Mouse (Mus musculus) myocyte (in vitro differentiated cells): Measurements from ENCODE around the gene Unc5c. TPM values are rescaled to one million over a fixed set of nuclear protein-coding genes. Genes with fewer than 3 reads are reported as not detected.
A peak's percentile ranks its signal among the peaks of the same experiment; 100 is the strongest.

Experiments used
- H3K27me3 ChIP-seq: one replicate; pipeline ENCODE4 v1.6.1; 2011; ENCODE audit not compliant: control insufficient read depth, insufficient read depth, insufficient read length
- H3K36me3 ChIP-seq: one replicate; pipeline ENCODE4 v1.6.1; 2011; ENCODE audit not compliant: control insufficient read depth, insufficient read depth
- H3K4me2 ChIP-seq: one replicate; pipeline ENCODE4 v1.6.1; 2011; ENCODE audit warnings: low read depth, control low read depth
- H3K4me3 ChIP-seq: one replicate; pipeline ENCODE4 v1.5.1; 2011; ENCODE audit warnings: mild to moderate bottlenecking, control low read depth, moderate library complexity
- H3K79me2 ChIP-seq: one replicate; pipeline ENCODE4 v1.6.1; 2011; ENCODE audit not compliant: control insufficient read depth, insufficient read depth
- H3ac ChIP-seq: one replicate; pipeline ENCODE4 v1.6.1; 2011; ENCODE audit not compliant: control insufficient read depth, insufficient read length
- CEBPB ChIP-seq: IDR thresholded peaks from 2 replicates; pipeline ENCODE4 v1.6.1; 2011; ENCODE audit warnings: mild to moderate bottlenecking, moderate library complexity; ENCODE audit not compliant: poor library complexity, insufficient read depth, severe bottlenecking
- E2F4 ChIP-seq: IDR thresholded peaks from one replicate; pipeline ENCODE4 v1.6.1; 2011; ENCODE audit warnings: mild to moderate bottlenecking, control low read depth, moderate library complexity; ENCODE audit not compliant: insufficient read depth
- MAX ChIP-seq: IDR thresholded peaks from one replicate; pipeline ENCODE4 v1.6.1; 2011; ENCODE audit warnings: low read depth, mild to moderate bottlenecking, control low read depth
- MYOD1 ChIP-seq, 3 experiments: IDR thresholded peaks; one replicate each; pipeline ENCODE4 v1.6.1; 2011; ENCODE audit warnings: control low read depth in 2 of 3, low read depth in 2 of 3, mild to moderate bottlenecking in 2 of 3, moderate library complexity in 1 of 3; ENCODE audit not compliant: insufficient read length in 2 of 3, control insufficient read depth in 1 of 3
- MYOG ChIP-seq, 3 experiments: IDR thresholded peaks; one replicate each; pipeline ENCODE4 v1.6.1; 2011; ENCODE audit warnings: control low read depth in 2 of 3, low read depth in 2 of 3, mild to moderate bottlenecking in 2 of 3; ENCODE audit not compliant: insufficient read length in 2 of 3, control insufficient read depth in 1 of 3, insufficient read depth in 1 of 3
- POLR2A ChIP-seq: IDR thresholded peaks from one replicate; pipeline ENCODE4 v1.6.1; 2011; ENCODE audit warnings: low read depth, mild to moderate bottlenecking, control low read depth, moderate library complexity; ENCODE audit not compliant: insufficient read length
- POLR2AphosphoS2 ChIP-seq: IDR thresholded peaks from one replicate; pipeline ENCODE4 v1.6.1; 2011; ENCODE audit warnings: low read depth, control low read depth; ENCODE audit not compliant: insufficient read length
- REST ChIP-seq: IDR thresholded peaks from one replicate; pipeline ENCODE4 v1.6.1; 2011; ENCODE audit warnings: mild to moderate bottlenecking, control low read depth, moderate library complexity; ENCODE audit not compliant: insufficient read depth, insufficient read length
- SRF ChIP-seq: IDR thresholded peaks from one replicate; pipeline ENCODE4 v1.6.1; 2011; ENCODE audit warnings: low read depth; ENCODE audit not compliant: control insufficient read depth, insufficient read length
- TCF12 ChIP-seq: IDR thresholded peaks from one replicate; pipeline ENCODE4 v1.6.1; 2011; ENCODE audit warnings: mild to moderate bottlenecking, control low read depth; ENCODE audit not compliant: poor library complexity, insufficient read depth, severe bottlenecking
- TCF3 ChIP-seq: IDR thresholded peaks from one replicate; pipeline ENCODE4 v1.6.1; 2011; ENCODE audit warnings: low read depth, control low read depth; ENCODE audit not compliant: insufficient read length
- USF1 ChIP-seq: IDR thresholded peaks from one replicate; pipeline ENCODE4 v1.6.1; 2011; ENCODE audit warnings: low read depth, mild to moderate bottlenecking, control low read depth, moderate library complexity
- polyA plus RNA-seq: library from polyadenylated mRNA; unstranded; fragments of >200 nt; fragmentation: generic; extraction: Trizol; gene quantifications from one replicate; pipeline ENCODE4 v1.2.1, GENCODE M21; 2012; ENCODE audit warnings: missing spikeins

Unc5c gene
- polyA plus RNA-seq, 1 experiment, result 1.00 TPM

- Histone ChIP-seq H3K36me3 (no peaks in the 10 kb centered on the region), H3K4me2 (no peak overlapping the region), H3K27me3 (no peaks in the 10 kb centered on the region), H3ac (no peak overlapping the region), H3K79me2 (no peaks in the 10 kb centered on the region), H3K4me3 (no peak overlapping the region)
- TF ChIP-seq MYOD1 (IDR thresholded peaks at IDR 0.05; ENCODE audit: control insufficient read depth in 1 of 3, insufficient read length in 2 of 3, low read depth in 2 of 3), result no peak
- TF ChIP-seq REST, result no peak
- no peak for TF ChIP-seq TCF3
- no peak for TF ChIP-seq E2F4
- TF ChIP-seq MYOG (IDR thresholded peaks at IDR 0.05; ENCODE audit: control insufficient read depth in 1 of 3, insufficient read depth in 1 of 3, insufficient read length in 2 of 3, low read depth in 2 of 3), result no peak
- no peak for TF ChIP-seq USF1
- TF ChIP-seq MAX, result no peak
- TF ChIP-seq SRF, result no peak
- TF ChIP-seq POLR2A, result no peak
- no peak for TF ChIP-seq TCF12
- TF ChIP-seq POLR2AphosphoS2, result no peak
- TF ChIP-seq CEBPB, result no peak
Observed at GRCm38 (mm10) chr3:141549661-141550060, 84.6 kb downstream of the Unc5c start.

GRCm38 (mm10) chr3:141552960-141553359 lies 87.9 kb downstream of the Unc5c start:
- no peaks in the 10 kb centered on the region for H3K79me2 ChIP-seq
- H3ac ChIP-seq, result no peak overlapping the region
- H3K4me2 ChIP-seq, result no peak overlapping the region
- no peak overlapping the region for H3K4me3 ChIP-seq
- TF ChIP-seq CEBPB (0 out of 2 replicates have a peak, but pooled peaks have one; percentile 12), TCF12 (no peak)
- no peaks in the 10 kb centered on the region for H3K36me3 ChIP-seq
- H3K27me3 ChIP-seq, result no peaks in the 10 kb centered on the region

GRCm38 (mm10) chr3:141557072-141557471 lies 92.1 kb downstream of the Unc5c start:
- H3K27me3 ChIP-seq, result no peaks in the 10 kb centered on the region
- H3K4me2 ChIP-seq, result no peak overlapping the region
- no peak overlapping the region for H3ac ChIP-seq
- no peak overlapping the region for H3K4me3 ChIP-seq
- no peaks in the 10 kb centered on the region for H3K36me3 ChIP-seq
- TF ChIP-seq POLR2AphosphoS2 (no peak), TCF12 (no peak), E2F4 (no peak)
- H3K79me2 ChIP-seq, result no peaks in the 10 kb centered on the region

GRCm38 (mm10) chr3:141575076-141575688 lies 110.2 kb downstream of the Unc5c start:
- no peak for TF ChIP-seq SRF
- no peak for TF ChIP-seq MYOG (IDR thresholded peaks at IDR 0.05; ENCODE audit: control insufficient read depth in 1 of 3, insufficient read depth in 1 of 3, insufficient read length in 2 of 3, low read depth in 2 of 3)
- no peak for TF ChIP-seq CEBPB
- TF ChIP-seq POLR2AphosphoS2, result no peak
- TF ChIP-seq USF1, result no peak
- no peak for TF ChIP-seq TCF12
- no peak for TF ChIP-seq TCF3
- TF ChIP-seq MAX, result no peak
- no peak for TF ChIP-seq E2F4
- no peak for TF ChIP-seq MYOD1 (IDR thresholded peaks at IDR 0.05; ENCODE audit: control insufficient read depth in 1 of 3, insufficient read length in 2 of 3, low read depth in 2 of 3)
- no peak for TF ChIP-seq POLR2A
- no peak for TF ChIP-seq REST
- Histone ChIP-seq H3K79me2 (no peaks in the 10 kb centered on the region), H3K4me3 (no peak overlapping the region), H3K36me3 (no peaks in the 10 kb centered on the region), H3K27me3 (no peaks in the 10 kb centered on the region), H3K4me2 (no peak overlapping the region), H3ac (no peak overlapping the region)

- TF ChIP-seq POLR2A, result no peak
- no peak for TF ChIP-seq E2F4
- TF ChIP-seq TCF12, result no peak
- no peak for TF ChIP-seq MAX
- no peak for TF ChIP-seq POLR2AphosphoS2
- no peak for TF ChIP-seq MYOG (IDR thresholded peaks at IDR 0.05; ENCODE audit: control insufficient read depth in 1 of 3, insufficient read depth in 1 of 3, insufficient read length in 2 of 3, low read depth in 2 of 3)
- no peak for TF ChIP-seq CEBPB
- TF ChIP-seq REST, result no peak
- TF ChIP-seq MYOD1 (IDR thresholded peaks at IDR 0.05; ENCODE audit: control insufficient read depth in 1 of 3, insufficient read length in 2 of 3, low read depth in 2 of 3), result no peak
- no peak for TF ChIP-seq USF1
- TF ChIP-seq SRF, result no peak
- Histone ChIP-seq H3K4me3 (no peak overlapping the region), H3K27me3 (no peaks in the 10 kb centered on the region), H3K36me3 (no peaks in the 10 kb centered on the region), H3K79me2 (no peaks in the 10 kb centered on the region), H3ac (no peak overlapping the region), H3K4me2 (no peak overlapping the region)
Observed at GRCm38 (mm10) chr3:141577382-141577781, 112.4 kb downstream of the Unc5c start.
